Mouse (Mus musculus) kidney, adult 2 months (tissue): ENCODE measurements around the gene Cep152.

Experiments used
- CTCF ChIP-seq: fragments of 200-500 bp; conservative IDR thresholded peaks from 2 replicates; pipeline ENCODE4 v1.5.1; 2011; ENCODE audit warnings: low read depth, mild to moderate bottlenecking, control low read depth, low read length, moderate library complexity, mixed read lengths; ENCODE audit not compliant: insufficient read depth, insufficient read length
- POLR2A ChIP-seq: fragments of 200-500 bp; IDR thresholded peaks from one replicate; pipeline ENCODE4 v1.6.1; 2011; ENCODE audit warnings: low read depth, low read length, control low read depth

DNA sequence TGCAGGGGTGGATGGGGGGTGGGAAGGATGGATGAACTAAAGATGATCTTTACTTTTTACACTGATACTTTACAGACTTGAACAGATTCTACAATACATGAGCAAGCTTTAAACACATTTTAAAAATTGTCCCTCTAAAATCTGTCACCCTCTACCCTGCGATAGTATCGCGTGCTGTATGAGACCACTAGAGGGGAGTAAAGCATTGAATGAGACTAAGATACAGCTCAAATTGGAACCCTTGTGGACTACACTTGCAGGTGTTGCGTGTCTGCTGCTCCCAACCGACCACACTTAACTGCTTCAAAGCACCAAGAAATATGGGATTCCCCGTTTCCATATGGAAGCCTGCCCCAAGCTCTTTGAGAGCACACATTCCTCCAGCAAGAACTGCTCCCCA is 69.1 kb downstream of the Cep152 start:
- TF ChIP-seq CTCF (0 out of 2 replicates have a peak, but pooled peaks have one; percentile 3), POLR2A (no peak)
